Mouse (Mus musculus): Measurements from ENCODE around the gene Asgr1. TPM values are rescaled to one million over a fixed set of nuclear protein-coding genes. Genes with fewer than 3 reads are reported as not detected.
A peak's percentile ranks its signal among the peaks of the same experiment; 100 is the strongest.

The Asgr1 gene
- polyA plus RNA-seq, 1 experiment from 2014 or later = 2.9 TPM

- H3K36me3 ChIP-seq (ENCODE audit: insufficient read depth, low read length) = no peaks in the 10 kb centered on the region
- no peak overlapping the region for H3K27ac ChIP-seq
- H3K4me1 ChIP-seq (replicated peaks; ENCODE audit: insufficient read depth, low read length) = no peaks in the 10 kb centered on the region
- TF ChIP-seq CTCF (IDR thresholded peaks at IDR 0.05; ENCODE audit: low read depth) = no peak
- no peak overlapping the region for H3K4me3 ChIP-seq (replicated peaks; ENCODE audit: low read depth, low read length)
- H3K9me3 ChIP-seq (replicated peaks; ENCODE audit: low read length) = no peaks in the 10 kb centered on the region
- 91% methylated on average over 2 of the region's 2 CpGs for WGBS
- no peak overlapping the region for H3K9ac ChIP-seq (ENCODE audit: low read depth, low read length)
- DNase-seq (ENCODE audit: low spot score) (no peak), ATAC-seq (replicated peaks; ENCODE audit: low FRiP score, low read depth) (no peak)
- no peak overlapping the region for H3K4me2 ChIP-seq (ENCODE audit: low read length)
- no peaks in the 10 kb centered on the region for H3K27me3 ChIP-seq (ENCODE audit: insufficient read depth, low read length)
Measured at GRCm38 (mm10) chr11:70099809-70100208, 45.9 kb downstream of the Asgr1 start.

- Histone ChIP-seq H3K4me1 (replicated peaks; ENCODE audit: insufficient read depth, low read length) (no peaks in the 10 kb centered on the region), H3K4me2 (ENCODE audit: low read length) (no peak overlapping the region), H3K27me3 (ENCODE audit: insufficient read depth, low read length) (no peaks in the 10 kb centered on the region), H3K9ac (ENCODE audit: low read depth, low read length) (no peak overlapping the region), H3K4me3 (replicated peaks; ENCODE audit: low read depth, low read length) (no peak overlapping the region), H3K27ac (no peak overlapping the region), H3K36me3 (ENCODE audit: insufficient read depth, low read length) (no peaks in the 10 kb centered on the region), H3K9me3 (replicated peaks; ENCODE audit: low read length) (no peaks in the 10 kb centered on the region)
- DNase-seq (ENCODE audit: low spot score) (no peak), ATAC-seq (replicated peaks; ENCODE audit: low FRiP score, low read depth) (no peak)
- 72% methylated on average over 14 of the region's 14 CpGs for WGBS
- TF ChIP-seq CTCF (IDR thresholded peaks at IDR 0.05; ENCODE audit: low read depth) = no peak
Measured at GRCm38 (mm10) chr11:70103701-70104315, 49.9 kb downstream of the Asgr1 start.

GRCm38 (mm10) chr11:70107085-70107484 lies 53.2 kb downstream of the Asgr1 start:
- no peak overlapping the region for H3K4me3 ChIP-seq (replicated peaks; ENCODE audit: low read depth, low read length)
- WGBS = 77% methylated on average over 8 of the region's 8 CpGs
- TF ChIP-seq CTCF (IDR thresholded peaks at IDR 0.05; ENCODE audit: low read depth) = no peak
- H3K36me3 ChIP-seq (ENCODE audit: insufficient read depth, low read length) = no peaks in the 10 kb centered on the region
- no peak for ATAC-seq (replicated peaks; ENCODE audit: low FRiP score, low read depth)
- DNase-seq (ENCODE audit: low spot score) = no peak
- H3K9ac ChIP-seq (ENCODE audit: low read depth, low read length) = no peak overlapping the region
- no peak overlapping the region for H3K27ac ChIP-seq
- no peaks in the 10 kb centered on the region for H3K9me3 ChIP-seq (replicated peaks; ENCODE audit: low read length)
- no peaks in the 10 kb centered on the region for H3K4me1 ChIP-seq (replicated peaks; ENCODE audit: insufficient read depth, low read length)
- no peak overlapping the region for H3K4me2 ChIP-seq (ENCODE audit: low read length)
- no peaks in the 10 kb centered on the region for H3K27me3 ChIP-seq (ENCODE audit: insufficient read depth, low read length)

MicroRNA genes within 50 kb of the gene (microRNA counts, 519-probe panel; counts per million panel counts)
- microRNA mmu-miR-324-3p (330 counts per million, percentile 68 among the panel's probes with 10 or more counts), microRNA mmu-miR-324-5p (4,386 counts per million, percentile 77 among the panel's probes with 10 or more counts)

Small RNAs within 50 kb of the gene (microRNA-seq; reads per million reads assigned to microRNA genes)
- 2,007 reads per million, percentile 84 among the genes with 10 or more reads in this experiment for gene Mir324

Other genes with a start within 250 kb of the Asgr1 start
- 22.9 and 23.0 TPM in 2 replicates for gene Tmem102, start 248.5 kb upstream of the Asgr1 start, polyA plus RNA-seq (2015; fragmentation: Nextera tagmentation; extraction: Ambion mirVana)
- not detected in 2 replicates for gene Gm39566, start 238.8 kb upstream of the Asgr1 start, polyA plus RNA-seq (2015; fragmentation: Nextera tagmentation; extraction: Ambion mirVana)
- gene Spem2, start 235.6 kb upstream of the Asgr1 start, polyA plus RNA-seq (2015; fragmentation: Nextera tagmentation; extraction: Ambion mirVana) = not detected in 2 replicates
- not detected in 2 replicates for gene Spem1, start 231.9 kb upstream of the Asgr1 start, polyA plus RNA-seq (2015; fragmentation: Nextera tagmentation; extraction: Ambion mirVana)
- gene Nlgn2, start 216.3 kb upstream of the Asgr1 start, polyA plus RNA-seq (2015; fragmentation: Nextera tagmentation; extraction: Ambion mirVana) = 4.1 and 4.7 TPM in 2 replicates
- 485 and 528 TPM in 2 replicates for gene Tmem256, start 215.6 kb upstream of the Asgr1 start, polyA plus RNA-seq (2015; fragmentation: Nextera tagmentation; extraction: Ambion mirVana)
- gene Plscr3, start 207.7 kb upstream of the Asgr1 start, polyA plus RNA-seq (2015; fragmentation: Nextera tagmentation; extraction: Ambion mirVana) = 96.4 and 102 TPM in 2 replicates
- 6.3 and 7.0 TPM in 2 replicates for gene Tnk1, start 195.4 kb upstream of the Asgr1 start, polyA plus RNA-seq (2015; fragmentation: Nextera tagmentation; extraction: Ambion mirVana)
- not detected in 2 replicates for gene Tmem95, start 176.1 kb upstream of the Asgr1 start, polyA plus RNA-seq (2015; fragmentation: Nextera tagmentation; extraction: Ambion mirVana)
- 7.7 and 7.8 TPM in 2 replicates for gene Kctd11, start 172.7 kb upstream of the Asgr1 start, polyA plus RNA-seq (2015; fragmentation: Nextera tagmentation; extraction: Ambion mirVana)
- gene Acap1, start 158.5 kb upstream of the Asgr1 start, polyA plus RNA-seq (2015; fragmentation: Nextera tagmentation; extraction: Ambion mirVana) = 0.33 and 0.48 TPM in 2 replicates
- 12.5 and 13.0 TPM in 2 replicates for gene 2810408A11Rik, start 153.1 kb upstream of the Asgr1 start, polyA plus RNA-seq (2015; fragmentation: Nextera tagmentation; extraction: Ambion mirVana)
- gene Neurl4, start 153.0 kb upstream of the Asgr1 start, polyA plus RNA-seq (2015; fragmentation: Nextera tagmentation; extraction: Ambion mirVana) = 9.7 and 12.7 TPM in 2 replicates
- 63.0 and 65.0 TPM in 2 replicates for gene Gps2, start 140.2 kb upstream of the Asgr1 start, polyA plus RNA-seq (2015; fragmentation: Nextera tagmentation; extraction: Ambion mirVana)
- gene Eif5a, start 132.1 kb upstream of the Asgr1 start, polyA plus RNA-seq (2015; fragmentation: Nextera tagmentation; extraction: Ambion mirVana) = 1,371 and 1,476 TPM in 2 replicates
- gene Ybx2, start 118.3 kb upstream of the Asgr1 start, polyA plus RNA-seq (2015; fragmentation: Nextera tagmentation; extraction: Ambion mirVana) = 6.8 and 7.5 TPM in 2 replicates
- gene Slc2a4, start 105.9 kb upstream of the Asgr1 start, polyA plus RNA-seq (2015; fragmentation: Nextera tagmentation; extraction: Ambion mirVana) = 21.4 and 23.1 TPM in 2 replicates
- gene Cldn7, start 89.3 kb upstream of the Asgr1 start, polyA plus RNA-seq (2015; fragmentation: Nextera tagmentation; extraction: Ambion mirVana) = 238 and 246 TPM in 2 replicates
- 28.3 and 29.1 TPM in 2 replicates for gene Ctdnep1, start 72.9 kb upstream of the Asgr1 start, polyA plus RNA-seq (2015; fragmentation: Nextera tagmentation; extraction: Ambion mirVana)
- gene Elp5, start 71.6 kb upstream of the Asgr1 start, polyA plus RNA-seq (2015; fragmentation: Nextera tagmentation; extraction: Ambion mirVana) = 97.3 and 97.9 TPM in 2 replicates
- gene Gabarap, start 62.9 kb upstream of the Asgr1 start, polyA plus RNA-seq (2015; fragmentation: Nextera tagmentation; extraction: Ambion mirVana) = 626 TPM in 2 replicates
- gene Phf23, start 58.3 kb upstream of the Asgr1 start, polyA plus RNA-seq (2015; fragmentation: Nextera tagmentation; extraction: Ambion mirVana) = 61.9 and 62.6 TPM in 2 replicates
- 25.8 and 27.1 TPM in 2 replicates for gene Dvl2, start 53.5 kb upstream of the Asgr1 start, polyA plus RNA-seq (2015; fragmentation: Nextera tagmentation; extraction: Ambion mirVana)
- 178 and 197 TPM in 2 replicates for gene Acadvl, start 38.7 kb upstream of the Asgr1 start, polyA plus RNA-seq (2015; fragmentation: Nextera tagmentation; extraction: Ambion mirVana)
- gene Dlg4, start 37.1 kb upstream of the Asgr1 start, polyA plus RNA-seq (2015; fragmentation: Nextera tagmentation; extraction: Ambion mirVana) = 4.3 and 6.5 TPM in 2 replicates
- gene Asgr2, start 38.6 kb downstream of the Asgr1 start, polyA plus RNA-seq (2015; fragmentation: Nextera tagmentation; extraction: Ambion mirVana) = 0.14 TPM in 1 of 2 replicates, not detected in the other
- gene Mgl2, start 76.2 kb downstream of the Asgr1 start, polyA plus RNA-seq (2015; fragmentation: Nextera tagmentation; extraction: Ambion mirVana) = 0.37 and 0.47 TPM in 2 replicates
- 0.99 and 1.4 TPM in 2 replicates for gene Clec10a, start 102.1 kb downstream of the Asgr1 start, polyA plus RNA-seq (2015; fragmentation: Nextera tagmentation; extraction: Ambion mirVana)
- 11.2 and 12.6 TPM in 2 replicates for gene Slc16a11, start 158.7 kb downstream of the Asgr1 start, polyA plus RNA-seq (2015; fragmentation: Nextera tagmentation; extraction: Ambion mirVana)
- 20.6 and 21.4 TPM in 2 replicates for gene Slc16a13, start 167.0 kb downstream of the Asgr1 start, polyA plus RNA-seq (2015; fragmentation: Nextera tagmentation; extraction: Ambion mirVana)
- 22.0 TPM in 2 replicates for gene Bcl6b, start 175.7 kb downstream of the Asgr1 start, polyA plus RNA-seq (2015; fragmentation: Nextera tagmentation; extraction: Ambion mirVana)
- 147 and 150 TPM in 2 replicates for gene 0610010K14Rik, start 183.8 kb downstream of the Asgr1 start, polyA plus RNA-seq (2015; fragmentation: Nextera tagmentation; extraction: Ambion mirVana)
- 15.6 and 15.9 TPM in 2 replicates for gene Gm21988, start 185.7 kb downstream of the Asgr1 start, polyA plus RNA-seq (2015; fragmentation: Nextera tagmentation; extraction: Ambion mirVana)
- 455 and 492 TPM in 2 replicates for gene Rnasek, start 185.8 kb downstream of the Asgr1 start, polyA plus RNA-seq (2015; fragmentation: Nextera tagmentation; extraction: Ambion mirVana)
- gene Alox12, start 201.3 kb downstream of the Asgr1 start, polyA plus RNA-seq (2015; fragmentation: Nextera tagmentation; extraction: Ambion mirVana) = 3.8 and 4.0 TPM in 2 replicates